Mouse (Mus musculus): ENCODE data around the gene Efcab1. TPM values are rescaled to one million over a fixed set of nuclear protein-coding genes. Genes with fewer than 3 reads are reported as not detected.

The Efcab1 gene
- total RNA-seq, 1 experiment from 2014 or later: not detected

DNA sequence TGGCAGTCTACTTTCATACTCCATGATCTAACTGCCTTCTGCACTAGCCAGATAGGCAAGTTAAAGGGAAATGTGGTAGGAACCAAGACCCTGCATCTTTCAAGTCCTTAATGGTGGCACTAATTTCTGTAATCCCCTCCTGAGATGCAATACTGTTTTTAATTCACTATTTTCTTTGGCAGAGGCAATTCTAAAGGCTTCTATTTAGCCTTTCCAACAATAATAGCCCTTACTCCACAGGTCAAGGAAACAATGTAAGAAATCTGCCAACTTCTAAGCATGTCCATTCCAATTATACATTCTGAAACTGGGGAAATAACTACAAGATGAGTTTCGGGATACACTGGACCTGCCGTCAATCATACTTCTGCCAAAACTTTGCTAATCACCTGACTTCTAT is 72.8 kb downstream of the Efcab1 start:
- no peak for ATAC-seq (replicated peaks in 1 of 2; ENCODE audit: insufficient read depth in 1 of 2, low FRiP score in 2 of 2, low TSS enrichment in 1 of 2, low read depth in 1 of 2, poor library complexity in 2 of 2, severe bottlenecking in 2 of 2)

DNA sequence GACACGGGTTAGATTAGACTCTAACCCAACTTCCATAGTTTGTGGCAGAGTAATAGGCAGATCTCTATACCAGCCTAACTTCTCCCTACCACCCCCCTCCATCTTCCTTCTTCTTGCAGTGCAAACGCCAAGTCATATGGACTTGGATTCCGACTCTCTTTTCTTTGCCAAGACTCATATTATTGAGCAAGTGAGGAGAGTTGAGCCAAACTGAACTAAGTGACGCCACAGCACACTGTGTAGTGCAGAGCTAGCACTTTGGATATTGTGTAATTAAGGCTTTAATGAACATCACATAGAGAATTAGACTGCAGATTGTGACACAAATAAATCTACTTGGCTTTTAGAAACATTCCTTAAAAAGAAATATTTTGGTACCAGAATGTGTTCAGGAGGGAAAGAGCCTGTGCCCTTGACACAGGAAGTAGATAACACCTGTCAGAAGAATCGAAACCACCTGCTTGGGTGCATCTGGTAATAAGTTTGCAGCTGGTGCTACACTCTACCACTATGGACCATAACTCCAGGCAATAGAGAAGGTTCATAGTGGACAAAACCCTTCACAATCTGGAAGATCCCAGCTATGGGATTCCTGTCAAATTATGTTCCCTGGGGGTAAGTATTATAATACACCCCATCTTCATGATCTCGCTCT is 83.3 kb downstream of the Efcab1 start:
- ATAC-seq (replicated peaks in 1 of 2; ENCODE audit: insufficient read depth in 1 of 2, low FRiP score in 2 of 2, low TSS enrichment in 1 of 2, low read depth in 1 of 2, poor library complexity in 2 of 2, severe bottlenecking in 2 of 2): no peak

DNA sequence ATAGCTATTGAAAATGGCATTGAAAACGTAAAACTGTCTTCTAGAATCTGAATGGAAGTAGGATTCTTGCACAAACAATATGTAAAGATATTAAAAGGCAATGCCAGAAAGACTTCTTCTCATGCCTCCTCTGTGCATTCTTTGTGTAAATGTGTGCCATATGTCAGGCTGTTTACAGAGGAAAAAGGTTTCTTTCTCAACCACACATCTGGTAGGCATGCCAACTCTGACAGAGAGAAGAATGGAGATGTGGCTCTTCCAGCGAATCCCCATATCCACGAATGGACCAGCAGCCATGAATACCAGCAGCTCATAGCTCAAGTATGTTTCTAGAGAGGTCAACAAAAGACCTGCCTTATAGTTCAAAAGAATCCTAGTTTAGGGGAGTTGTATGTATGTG is 84.6 kb downstream of the Efcab1 start:
- no peak for ATAC-seq (replicated peaks in 1 of 2; ENCODE audit: insufficient read depth in 1 of 2, low FRiP score in 2 of 2, low TSS enrichment in 1 of 2, low read depth in 1 of 2, poor library complexity in 2 of 2, severe bottlenecking in 2 of 2)

DNA sequence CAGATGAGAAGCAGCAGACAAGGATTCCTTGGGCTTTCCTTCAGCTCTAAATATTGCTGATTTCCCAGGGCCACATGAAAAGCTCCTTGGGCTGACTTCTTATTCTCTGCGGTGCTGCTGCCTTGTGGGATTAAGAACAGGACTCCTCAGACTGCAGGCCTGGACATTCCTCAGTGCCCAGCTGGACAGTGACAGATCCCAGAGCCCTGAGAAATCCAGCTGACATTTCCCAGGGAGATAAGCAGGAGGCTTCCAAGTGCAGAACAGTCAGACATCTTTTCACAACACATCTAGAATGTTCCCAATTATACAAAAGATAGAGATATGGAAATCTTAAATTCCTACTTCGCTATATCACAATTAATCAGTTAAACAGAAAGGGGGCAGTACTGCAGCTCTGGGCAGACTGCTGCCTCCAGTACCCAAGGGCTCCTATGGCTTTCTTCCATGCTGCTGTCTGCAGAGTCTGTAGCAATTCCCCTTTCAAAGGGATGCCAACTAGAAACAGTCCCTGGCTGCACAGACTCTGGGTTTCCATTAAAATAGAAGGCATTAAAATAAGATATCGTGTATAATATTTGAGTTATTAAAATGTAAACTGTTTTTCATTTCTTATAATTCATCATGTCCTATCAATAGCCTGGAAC is 86.2 kb downstream of the Efcab1 start:
- no peak for ATAC-seq (replicated peaks in 1 of 2; ENCODE audit: insufficient read depth in 1 of 2, low FRiP score in 2 of 2, low TSS enrichment in 1 of 2, low read depth in 1 of 2, poor library complexity in 2 of 2, severe bottlenecking in 2 of 2)

DNA sequence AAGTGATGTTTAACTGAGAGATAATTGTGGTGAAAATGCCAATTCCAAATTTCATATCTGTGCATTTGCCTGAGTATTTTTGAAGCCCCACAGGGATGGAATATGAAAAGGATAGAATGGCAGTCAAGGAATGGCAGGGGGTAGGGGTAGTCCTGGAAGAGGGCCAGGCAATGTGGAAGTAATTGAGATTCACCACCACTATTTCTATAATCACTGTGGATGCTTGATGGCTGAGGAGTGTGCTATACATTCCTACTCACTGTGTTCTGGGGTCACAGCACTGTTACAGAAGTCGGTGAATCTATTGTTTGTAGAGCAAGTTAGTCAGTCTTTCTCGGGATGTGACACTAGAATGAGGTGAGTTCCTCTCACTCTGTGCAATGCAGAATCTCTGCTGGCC is 108.3 kb downstream of the Efcab1 start:
- ATAC-seq (replicated peaks in 1 of 2; ENCODE audit: insufficient read depth in 1 of 2, low FRiP score in 2 of 2, low TSS enrichment in 1 of 2, low read depth in 1 of 2, poor library complexity in 2 of 2, severe bottlenecking in 2 of 2): no peak

Data from hematopoietic stem cell, adult 5-6 weeks (primary cell).